Mouse (Mus musculus): ENCODE measurements around the gene Spsb4. TPM values are rescaled to one million over a fixed set of nuclear protein-coding genes. Genes with fewer than 3 reads are reported as not detected.

Gene Spsb4
- polyA plus RNA-seq (2015; fragmentation: Nextera tagmentation; extraction: Ambion mirVana): 1.00 and 1.1 TPM in 2 replicates

DNA sequence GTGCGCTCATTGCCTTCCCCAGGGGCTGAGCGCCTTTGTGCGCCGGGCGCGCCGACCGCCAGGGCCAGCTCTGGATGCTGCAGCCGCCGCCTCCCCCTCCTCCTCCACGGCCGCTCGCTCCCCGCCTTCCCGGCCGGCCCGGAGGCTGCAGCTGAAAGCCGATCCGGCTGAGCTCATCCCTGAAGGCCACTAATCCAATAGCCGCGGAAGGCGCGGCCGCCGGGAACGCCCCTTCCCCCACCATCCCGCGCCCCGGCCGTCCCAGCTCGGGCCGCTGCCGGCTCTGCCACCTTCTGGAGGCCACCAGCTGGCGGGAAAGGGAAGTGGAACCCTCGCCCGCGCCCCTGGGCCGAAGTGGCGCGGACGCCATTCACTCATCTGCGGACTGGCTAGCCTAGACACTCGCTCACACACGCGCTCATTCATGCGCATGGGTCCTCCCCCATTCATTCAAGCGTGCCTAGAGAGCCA lies at the start of gene Spsb4:
Gene Spsb4 (minus strand): TSS at position 167 of the 471 bp plus-strand sequence.
- ATAC-seq (ENCODE audit: low read depth): peak; percentile 64
- peaks cover 5% of the 10 kb centered on the region for H3K4me1 ChIP-seq (replicated peaks)
- WGBS (ENCODE audit: insufficient replicate concordance): under 1% methylated on average over 46 of the region's 47 CpGs

DNA sequence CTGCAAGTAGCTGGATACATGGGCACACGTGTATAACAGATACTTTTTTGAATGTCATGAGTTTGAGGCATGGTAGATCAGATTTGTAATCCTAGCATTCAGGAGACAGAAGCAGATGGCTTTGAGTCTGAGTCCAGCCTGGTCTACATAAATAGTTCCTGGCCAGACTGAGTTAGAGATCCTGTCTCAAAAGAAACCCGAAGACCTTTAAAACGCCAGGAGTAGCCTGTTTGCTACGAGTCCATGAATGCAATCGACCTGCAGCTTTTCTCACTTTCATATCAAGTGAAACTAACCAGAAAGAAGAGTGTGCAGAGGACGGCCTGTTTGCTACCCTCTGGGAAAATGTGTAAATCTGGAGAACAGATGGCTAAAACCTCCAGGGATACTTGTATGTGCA lies 49.1 kb upstream of the Spsb4 start:
- no peak for DNase-seq
- WGBS (ENCODE audit: insufficient replicate concordance): 74% methylated on average over 6 of the region's 6 CpGs
- Histone ChIP-seq H3K4me1 (replicated peaks) (no peaks in the 10 kb centered on the region), H3K4me2 (no peak overlapping the region), H3K36me3 (no peaks in the 10 kb centered on the region), H3K9ac (no peak overlapping the region), H3K27me3 (no peaks in the 10 kb centered on the region), H3K9me3 (replicated peaks) (no peaks in the 10 kb centered on the region), H3K27ac (no peak overlapping the region), H3K4me3 (replicated peaks) (no peak overlapping the region)
- ATAC-seq (ENCODE audit: low read depth): no peak

More for the DNA sequence above, at the start of gene Spsb4:
- Histone ChIP-seq H3K9ac (peak within 1 kb of the TSS; percentile 36), H3K27ac (no peak within 1 kb of the TSS), H3K36me3 (no peaks in the 10 kb centered on the region), H3K27me3 (peaks cover 64% of the 10 kb centered on the region), H3K9me3 (replicated peaks) (no peaks in the 10 kb centered on the region), H3K4me2 (peak within 1 kb of the TSS; percentile 69), H3K4me3 (replicated peaks) (peak within 1 kb of the TSS; percentile 52)
- no peak for DNase-seq

DNA sequence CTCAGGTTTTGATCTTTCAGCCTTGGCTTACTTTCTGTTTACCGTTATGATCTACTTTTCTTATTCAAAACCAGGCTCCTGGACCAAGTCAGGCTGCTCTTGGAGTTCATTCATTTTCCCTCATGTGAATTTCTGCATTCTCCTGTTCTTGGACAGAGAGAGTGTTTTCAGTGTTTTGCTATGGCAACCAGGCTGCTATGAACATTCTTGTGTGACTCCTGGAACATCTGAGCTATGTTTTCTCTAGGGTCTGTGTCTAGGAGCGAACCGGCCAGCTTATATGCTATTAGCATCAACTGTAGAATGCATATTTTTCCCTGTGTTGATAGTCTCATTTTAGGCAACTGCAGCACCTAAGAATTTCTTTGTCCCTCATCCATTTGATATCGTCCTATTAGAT lies 47.2 kb upstream of the Spsb4 start:
- no peak overlapping the region for H3K4me3 ChIP-seq (replicated peaks)
- no peak overlapping the region for H3K4me2 ChIP-seq
- DNase-seq (no peak), ATAC-seq (ENCODE audit: low read depth) (no peak)
- no peaks in the 10 kb centered on the region for H3K36me3 ChIP-seq
- H3K27me3 ChIP-seq: no peaks in the 10 kb centered on the region
- no peaks in the 10 kb centered on the region for H3K9me3 ChIP-seq (replicated peaks)
- no peak overlapping the region for H3K27ac ChIP-seq
- no peaks in the 10 kb centered on the region for H3K4me1 ChIP-seq (replicated peaks)
- no peak overlapping the region for H3K9ac ChIP-seq
- WGBS (ENCODE audit: insufficient replicate concordance): 83% methylated on average over 4 of the region's 4 CpGs

DNA sequence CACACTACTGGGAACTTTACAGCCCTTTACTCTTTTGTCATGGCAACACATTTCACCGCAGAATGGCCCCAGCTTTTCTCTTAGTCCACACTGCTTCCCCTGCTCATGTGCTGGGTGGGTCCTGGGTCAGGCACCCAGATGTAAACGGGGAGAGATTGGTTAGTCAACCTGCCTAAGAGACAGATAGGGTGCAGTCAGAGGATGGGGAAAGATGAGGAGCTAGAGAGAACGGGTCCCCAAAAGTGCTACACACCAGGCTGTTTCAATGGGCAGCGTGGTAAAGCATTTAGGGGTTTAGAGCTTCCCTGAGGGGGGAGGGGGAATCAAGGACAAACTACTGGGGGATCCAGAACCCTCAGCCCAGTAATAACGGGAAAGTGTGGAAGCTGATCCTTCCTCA lies 46.6 kb upstream of the Spsb4 start:
- no peaks in the 10 kb centered on the region for H3K9me3 ChIP-seq (replicated peaks)
- ATAC-seq (ENCODE audit: low read depth): no peak
- H3K4me1 ChIP-seq (replicated peaks): no peaks in the 10 kb centered on the region

DNA sequence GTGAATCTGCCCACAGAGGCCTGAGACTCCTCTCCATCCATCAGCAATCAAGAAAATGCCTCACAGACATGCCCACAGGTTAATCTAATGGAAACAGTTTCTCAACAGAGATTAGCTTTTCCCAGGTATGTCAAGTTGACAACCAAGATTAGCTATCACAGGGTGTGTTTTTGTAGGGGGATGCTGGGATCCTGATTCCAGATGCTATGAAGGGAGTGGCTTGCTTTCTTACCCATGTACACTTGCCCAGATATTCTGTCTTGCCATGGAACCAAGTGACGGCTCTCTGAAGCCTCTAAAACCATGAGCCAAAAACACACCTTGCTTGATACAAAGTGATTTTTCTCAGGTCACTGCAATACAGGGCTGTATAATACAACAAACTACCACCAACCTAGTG lies 45.5 kb upstream of the Spsb4 start:
- Histone ChIP-seq H3K9ac (no peak overlapping the region), H3K4me2 (no peak overlapping the region), H3K27ac (no peak overlapping the region), H3K4me3 (replicated peaks) (no peak overlapping the region), H3K27me3 (no peaks in the 10 kb centered on the region; the same call in 1 of the 2 replicates), H3K9me3 (replicated peaks) (no peaks in the 10 kb centered on the region), H3K4me1 (replicated peaks) (no peaks in the 10 kb centered on the region), H3K36me3 (no peaks in the 10 kb centered on the region)
- ATAC-seq (ENCODE audit: low read depth) (no peak), DNase-seq (no peak)
- 74% methylated on average over 1 of the region's 1 CpGs for WGBS (ENCODE audit: insufficient replicate concordance)

More for the DNA sequence above, 46.6 kb upstream of the Spsb4 start:
- no peaks in the 10 kb centered on the region for H3K27me3 ChIP-seq
- DNase-seq: no peak
- no peak overlapping the region for H3K4me2 ChIP-seq
- 66% methylated on average over 5 of the region's 5 CpGs for WGBS (ENCODE audit: insufficient replicate concordance)
- H3K4me3 ChIP-seq (replicated peaks): no peak overlapping the region
- no peaks in the 10 kb centered on the region for H3K36me3 ChIP-seq
- no peak overlapping the region for H3K27ac ChIP-seq
- H3K9ac ChIP-seq: no peak overlapping the region

DNA sequence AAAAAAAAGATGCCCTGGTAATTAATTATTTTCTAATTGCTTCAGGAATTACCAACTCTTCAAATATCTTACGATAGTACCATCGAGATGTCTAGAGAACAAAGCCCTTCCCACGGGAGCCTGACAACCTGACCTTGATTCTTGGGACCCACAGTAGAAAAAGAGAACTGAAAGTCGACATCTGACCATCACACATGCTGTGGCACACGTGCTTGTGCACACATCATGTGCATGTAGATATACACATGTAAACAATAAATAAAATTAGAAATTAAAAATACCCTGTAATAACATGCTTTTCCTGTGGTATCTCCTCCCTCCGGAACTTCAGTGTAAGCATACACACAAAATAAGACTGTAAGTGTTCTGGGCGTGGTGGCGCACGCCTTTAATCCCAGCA lies 43.1 kb upstream of the Spsb4 start:
- no peaks in the 10 kb centered on the region for H3K36me3 ChIP-seq
- peaks cover 4% of the 10 kb centered on the region; the same call in 1 of the 2 replicates for H3K27me3 ChIP-seq
- no peak overlapping the region for H3K27ac ChIP-seq
- DNase-seq (no peak), ATAC-seq (ENCODE audit: low read depth) (no peak)
- 80% methylated on average over 9 of the region's 9 CpGs for WGBS (ENCODE audit: insufficient replicate concordance)
- H3K4me2 ChIP-seq: no peak overlapping the region
- H3K4me1 ChIP-seq (replicated peaks): no peaks in the 10 kb centered on the region
- no peaks in the 10 kb centered on the region for H3K9me3 ChIP-seq (replicated peaks)
- H3K9ac ChIP-seq: no peak overlapping the region
- H3K4me3 ChIP-seq (replicated peaks): no peak overlapping the region

DNA sequence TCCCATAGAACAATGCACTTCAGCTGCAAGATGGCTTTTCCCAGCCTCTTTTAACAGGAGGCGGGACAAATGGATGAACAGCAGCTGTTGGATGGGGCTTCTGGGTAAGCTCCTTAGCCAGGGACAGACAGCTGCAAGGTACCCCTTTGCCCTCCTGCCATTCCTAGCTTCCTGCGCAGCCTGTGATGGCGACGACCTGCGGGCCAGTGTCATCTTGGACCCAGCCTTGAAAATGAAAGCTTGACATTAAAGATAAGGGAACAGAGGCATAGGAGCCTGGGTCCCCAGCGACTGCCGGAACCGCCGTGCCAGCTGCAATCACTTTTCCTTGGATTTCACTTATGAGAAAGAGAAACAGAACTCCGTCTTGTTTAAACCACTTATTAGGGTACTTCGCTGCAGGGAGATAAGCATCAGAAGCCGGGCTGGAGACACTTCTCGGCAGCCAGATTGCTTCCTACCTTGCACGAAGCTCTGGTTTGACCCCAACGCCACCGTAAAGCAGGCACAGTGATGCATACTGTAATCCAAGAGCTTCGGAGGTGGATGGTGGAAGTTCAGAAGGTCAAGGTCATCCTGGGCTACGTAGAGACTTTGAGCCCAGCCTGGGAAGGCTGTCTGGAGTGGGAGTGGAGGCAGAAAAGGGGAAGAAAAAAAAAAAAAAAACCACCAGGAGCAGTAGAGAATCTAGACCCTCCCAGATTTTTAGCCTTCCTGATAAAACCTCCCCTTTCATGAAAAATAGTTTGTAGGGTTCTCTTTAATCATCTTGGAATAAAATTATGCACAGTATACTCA lies 38.1 kb upstream of the Spsb4 start:
- H3K36me3 ChIP-seq: no peaks in the 10 kb centered on the region
- no peak overlapping the region for H3K4me3 ChIP-seq (replicated peaks)
- no peak overlapping the region for H3K27ac ChIP-seq
- 57% methylated on average over 18 of the region's 18 CpGs for WGBS (ENCODE audit: insufficient replicate concordance)
- H3K4me1 ChIP-seq (replicated peaks): no peaks in the 10 kb centered on the region
- ATAC-seq (ENCODE audit: low read depth): no peak
- no peak overlapping the region for H3K9ac ChIP-seq
- H3K27me3 ChIP-seq: peaks cover 4% of the 10 kb centered on the region; the same call in 1 of the 2 replicates
- no peak for DNase-seq
- H3K9me3 ChIP-seq (replicated peaks): no peaks in the 10 kb centered on the region
- H3K4me2 ChIP-seq: no peak overlapping the region

DNA sequence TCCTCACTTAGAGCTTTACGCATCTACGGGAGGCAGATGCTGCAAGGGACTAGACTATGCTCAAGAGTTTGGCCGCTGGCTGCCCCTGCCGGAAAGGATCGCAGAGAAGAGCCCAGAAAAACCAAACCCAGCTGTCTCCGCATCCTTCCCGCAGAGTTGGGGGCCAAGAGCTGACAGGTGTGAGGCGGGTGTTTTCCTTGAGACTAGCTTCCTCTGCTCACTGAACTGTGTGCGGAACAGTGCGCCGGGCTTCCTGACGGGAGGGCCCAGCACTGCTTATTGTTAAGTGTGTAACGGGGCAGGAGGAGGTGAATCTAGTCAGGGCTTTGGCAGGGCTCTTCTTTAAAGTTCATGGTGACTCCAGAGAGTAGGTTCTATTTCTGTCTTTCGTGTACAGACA lies 37.3 kb upstream of the Spsb4 start:
- Histone ChIP-seq H3K9ac (no peak overlapping the region), H3K4me1 (replicated peaks) (no peaks in the 10 kb centered on the region), H3K27ac (no peak overlapping the region), H3K4me3 (replicated peaks) (no peak overlapping the region), H3K27me3 (peaks cover 4% of the 10 kb centered on the region; the same call in 1 of the 2 replicates), H3K36me3 (no peaks in the 10 kb centered on the region), H3K9me3 (replicated peaks) (no peaks in the 10 kb centered on the region), H3K4me2 (no peak overlapping the region)
- WGBS (ENCODE audit: insufficient replicate concordance): 77% methylated on average over 14 of the region's 14 CpGs
- ATAC-seq (ENCODE audit: low read depth) (no peak), DNase-seq (no peak)

DNA sequence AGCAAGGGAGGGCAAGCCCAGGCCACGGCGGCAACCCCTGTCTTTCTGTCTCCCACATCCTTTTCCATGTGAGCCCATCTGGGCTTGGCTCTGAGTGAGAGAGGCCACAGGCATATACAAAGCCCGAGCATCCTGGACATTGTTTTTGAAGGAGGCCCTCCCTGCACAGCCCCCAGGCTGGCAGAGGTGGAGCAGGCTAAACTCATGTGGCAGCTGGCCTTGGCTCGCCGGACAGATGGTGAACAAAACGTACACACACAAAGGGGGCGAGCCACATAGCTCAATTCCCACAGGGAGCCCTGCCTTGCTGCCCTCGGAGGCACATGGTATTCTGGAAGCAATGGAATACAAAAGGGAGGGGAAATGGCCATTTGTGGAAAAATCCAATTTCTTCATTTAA lies 32.5 kb upstream of the Spsb4 start:
- Histone ChIP-seq H3K9ac (no peak overlapping the region), H3K36me3 (no peaks in the 10 kb centered on the region), H3K4me3 (replicated peaks) (no peak overlapping the region), H3K4me2 (no peak overlapping the region), H3K9me3 (replicated peaks) (no peaks in the 10 kb centered on the region), H3K27me3 (no peaks in the 10 kb centered on the region), H3K27ac (no peak overlapping the region), H3K4me1 (replicated peaks) (no peaks in the 10 kb centered on the region)
- 66% methylated on average over 8 of the region's 8 CpGs for WGBS (ENCODE audit: insufficient replicate concordance)
- DNase-seq: no peak
- no peak for ATAC-seq (ENCODE audit: low read depth)

DNA sequence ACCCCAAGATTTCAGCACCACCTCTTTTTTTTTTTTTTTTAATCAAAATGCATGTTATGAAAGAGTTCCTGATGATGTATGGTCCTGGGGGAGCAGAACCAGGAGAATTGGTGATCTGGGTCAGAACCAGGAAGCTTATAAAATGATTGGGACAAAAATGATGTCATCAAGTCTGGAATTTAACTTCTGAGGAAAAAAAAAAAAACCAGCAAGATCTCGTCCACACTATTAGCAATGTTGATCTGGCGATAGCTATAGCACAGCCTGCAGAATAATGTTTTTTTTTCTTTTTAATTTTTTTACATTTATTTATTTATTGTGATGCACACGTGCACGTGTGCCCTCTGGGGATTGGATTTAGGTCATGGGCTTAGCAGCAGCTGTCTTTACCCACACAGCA lies 27.6 kb upstream of the Spsb4 start:
- Histone ChIP-seq H3K4me1 (replicated peaks) (no peaks in the 10 kb centered on the region), H3K27me3 (no peaks in the 10 kb centered on the region), H3K4me2 (no peak overlapping the region), H3K4me3 (replicated peaks) (no peak overlapping the region), H3K36me3 (no peaks in the 10 kb centered on the region), H3K9me3 (replicated peaks) (no peaks in the 10 kb centered on the region), H3K9ac (no peak overlapping the region), H3K27ac (no peak overlapping the region)
- DNase-seq (no peak), ATAC-seq (ENCODE audit: low read depth) (no peak)
- 65% methylated on average over 4 of the region's 4 CpGs for WGBS (ENCODE audit: insufficient replicate concordance)

DNA sequence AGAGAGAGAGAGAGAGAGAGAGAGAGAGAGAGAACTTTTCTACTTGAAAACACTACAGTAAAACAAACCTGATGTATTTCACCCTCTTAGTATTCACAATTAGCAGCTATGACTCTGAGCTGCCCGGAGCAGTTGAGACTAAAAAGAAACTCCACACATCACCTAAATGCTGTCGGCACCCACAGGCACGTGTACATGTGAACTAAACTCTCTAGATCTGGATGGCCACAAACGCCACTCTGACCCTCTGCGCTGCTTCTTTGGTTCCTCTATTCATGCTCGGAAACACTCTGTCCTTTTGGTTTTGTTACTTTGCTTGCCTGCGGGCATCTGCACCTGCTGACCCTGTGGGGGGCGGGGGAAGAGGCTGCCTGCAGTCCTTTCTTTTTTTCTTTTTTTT lies 23.0 kb upstream of the Spsb4 start:
- whole genome bisulfite sequencing (ENCODE audit: insufficient replicate concordance): 67% methylated on average over 8 of the region's 8 CpGs
- Histone ChIP-seq H3K9ac (no peak overlapping the region), H3K27ac (no peak overlapping the region), H3K4me3 (replicated peaks) (no peak overlapping the region), H3K36me3 (no peaks in the 10 kb centered on the region), H3K9me3 (replicated peaks) (no peaks in the 10 kb centered on the region), H3K4me2 (no peak overlapping the region), H3K27me3 (no peaks in the 10 kb centered on the region), H3K4me1 (replicated peaks) (no peaks in the 10 kb centered on the region)
- DNase-seq (no peak), ATAC-seq (ENCODE audit: low read depth) (no peak)

DNA sequence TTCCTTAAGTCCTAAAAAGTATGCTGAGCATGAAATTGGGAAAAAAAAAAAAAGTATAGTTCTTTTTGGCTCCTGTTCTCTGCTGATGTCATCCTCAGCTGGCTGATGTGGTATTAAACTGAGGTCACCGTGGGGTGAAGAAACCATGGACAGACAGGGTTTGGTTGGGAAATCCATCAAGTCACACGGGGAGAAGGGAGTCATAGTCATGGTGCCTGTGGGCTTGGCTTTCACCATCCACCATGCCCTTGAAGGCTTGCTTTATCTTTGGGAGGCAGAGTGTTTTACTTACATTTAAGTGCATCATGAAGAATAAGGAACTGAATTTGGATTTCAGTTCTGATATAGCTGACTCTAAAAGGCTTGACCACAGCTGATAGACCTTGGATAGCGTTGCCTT lies 19.4 kb upstream of the Spsb4 start:
- ATAC-seq (ENCODE audit: low read depth): no peak
- Histone ChIP-seq H3K4me1 (replicated peaks) (no peaks in the 10 kb centered on the region), H3K27ac (no peak overlapping the region), H3K36me3 (no peaks in the 10 kb centered on the region), H3K27me3 (no peaks in the 10 kb centered on the region), H3K9ac (no peak overlapping the region), H3K9me3 (replicated peaks) (no peaks in the 10 kb centered on the region), H3K4me2 (no peak overlapping the region), H3K4me3 (replicated peaks) (no peak overlapping the region)
- 58% methylated on average over 3 of the region's 3 CpGs for WGBS (ENCODE audit: insufficient replicate concordance)
- DNase-seq: no peak

All from liver, embryonic 13.5 days (tissue).